Mouse (Mus musculus): ENCODE data around the gene Nav2. TPM values are rescaled to one million over a fixed set of nuclear protein-coding genes. Genes with fewer than 3 reads are reported as not detected.

Gene Nav2
- polyA plus RNA-seq, 1 experiment from 2014 or later: 7.5 TPM

DNA sequence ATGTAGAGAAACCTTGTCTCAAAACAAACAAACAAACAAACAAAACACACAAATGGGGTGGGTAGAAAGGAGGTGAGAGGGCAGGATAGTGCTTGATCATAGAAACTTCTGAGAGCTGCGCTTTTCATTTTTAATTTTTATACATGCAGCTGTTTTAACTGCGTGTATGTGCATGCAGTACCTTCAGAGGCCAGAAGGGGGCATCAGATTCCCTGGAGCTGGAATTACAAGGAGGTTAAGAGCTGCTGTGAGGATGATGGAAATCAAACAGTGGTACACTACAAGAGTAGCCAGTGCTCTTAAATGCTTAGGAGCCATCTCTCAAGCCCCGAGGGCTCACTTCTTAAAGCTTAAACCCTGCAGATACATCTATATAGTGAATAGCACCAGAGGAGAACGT is 584.7 kb downstream of the Nav2 start:
- peaks cover 19% of the 10 kb centered on the region for H3K4me1 ChIP-seq (ENCODE audit: control insufficient read depth, insufficient read depth, low read length)
- ATAC-seq (ENCODE audit: insufficient number of reproducible peaks, low FRiP score, low TSS enrichment, low read depth): no peak
- WGBS: 91% methylated on average over 4 of the region's 4 CpGs
- peak; percentile 64 for DNase-seq (ENCODE audit: low spot score)
- no peak overlapping the region for H3K27ac ChIP-seq (replicated peaks; ENCODE audit: low read depth, low read length)
- H3K4me2 ChIP-seq (ENCODE audit: low read depth, severe bottlenecking): no peak overlapping the region
- no peak overlapping the region for H3K9ac ChIP-seq (ENCODE audit: low read length)
- H3K9me3 ChIP-seq (ENCODE audit: control insufficient read depth, low read length): no peaks in the 10 kb centered on the region
- no peaks in the 10 kb centered on the region for H3K36me3 ChIP-seq (ENCODE audit: control insufficient read depth, insufficient read depth, low read length)
- H3K4me3 ChIP-seq (ENCODE audit: low read depth, low read length): no peak overlapping the region
- H3K27me3 ChIP-seq (ENCODE audit: control insufficient read depth, insufficient read depth, low read length): no peaks in the 10 kb centered on the region

- H3K9me3 ChIP-seq (ENCODE audit: control insufficient read depth, low read length): no peaks in the 10 kb centered on the region
- WGBS: 74% methylated on average over 6 of the region's 6 CpGs
- H3K9ac ChIP-seq (ENCODE audit: low read length): no peak overlapping the region
- H3K4me1 ChIP-seq (ENCODE audit: control insufficient read depth, insufficient read depth, low read length): peaks cover 19% of the 10 kb centered on the region
- ATAC-seq (ENCODE audit: insufficient number of reproducible peaks, low FRiP score, low TSS enrichment, low read depth): no peak
- H3K4me2 ChIP-seq (ENCODE audit: low read depth, severe bottlenecking): no peak overlapping the region
- no peak overlapping the region for H3K4me3 ChIP-seq (ENCODE audit: low read depth, low read length)
- no peaks in the 10 kb centered on the region for H3K27me3 ChIP-seq (ENCODE audit: control insufficient read depth, insufficient read depth, low read length)
- DNase-seq (ENCODE audit: low spot score): no peak
- no peak overlapping the region for H3K27ac ChIP-seq (replicated peaks; ENCODE audit: low read depth, low read length)
- H3K36me3 ChIP-seq (ENCODE audit: control insufficient read depth, insufficient read depth, low read length): no peaks in the 10 kb centered on the region
Measured at GRCm38 (mm10) chr7:49494654-49495053, 586.1 kb downstream of the Nav2 start.

- Histone ChIP-seq H3K9ac (ENCODE audit: low read length) (peak overlapping the region; percentile 32; the same call in 1 of the 2 replicates), H3K27ac (replicated peaks; ENCODE audit: low read depth, low read length) (no peak overlapping the region), H3K27me3 (ENCODE audit: control insufficient read depth, insufficient read depth, low read length) (no peaks in the 10 kb centered on the region), H3K4me1 (ENCODE audit: control insufficient read depth, insufficient read depth, low read length) (peaks cover 16% of the 10 kb centered on the region), H3K4me3 (ENCODE audit: low read depth, low read length) (no peak overlapping the region), H3K36me3 (ENCODE audit: control insufficient read depth, insufficient read depth, low read length) (no peaks in the 10 kb centered on the region), H3K9me3 (ENCODE audit: control insufficient read depth, low read length) (no peaks in the 10 kb centered on the region), H3K4me2 (ENCODE audit: low read depth, severe bottlenecking) (no peak overlapping the region)
- WGBS: 11% methylated on average over 11 of the region's 11 CpGs
- DNase-seq (ENCODE audit: low spot score) (peak; percentile 59), ATAC-seq (ENCODE audit: insufficient number of reproducible peaks, low FRiP score, low TSS enrichment, low read depth) (no peak)
Measured at GRCm38 (mm10) chr7:49496111-49496510, 587.6 kb downstream of the Nav2 start.

DNA sequence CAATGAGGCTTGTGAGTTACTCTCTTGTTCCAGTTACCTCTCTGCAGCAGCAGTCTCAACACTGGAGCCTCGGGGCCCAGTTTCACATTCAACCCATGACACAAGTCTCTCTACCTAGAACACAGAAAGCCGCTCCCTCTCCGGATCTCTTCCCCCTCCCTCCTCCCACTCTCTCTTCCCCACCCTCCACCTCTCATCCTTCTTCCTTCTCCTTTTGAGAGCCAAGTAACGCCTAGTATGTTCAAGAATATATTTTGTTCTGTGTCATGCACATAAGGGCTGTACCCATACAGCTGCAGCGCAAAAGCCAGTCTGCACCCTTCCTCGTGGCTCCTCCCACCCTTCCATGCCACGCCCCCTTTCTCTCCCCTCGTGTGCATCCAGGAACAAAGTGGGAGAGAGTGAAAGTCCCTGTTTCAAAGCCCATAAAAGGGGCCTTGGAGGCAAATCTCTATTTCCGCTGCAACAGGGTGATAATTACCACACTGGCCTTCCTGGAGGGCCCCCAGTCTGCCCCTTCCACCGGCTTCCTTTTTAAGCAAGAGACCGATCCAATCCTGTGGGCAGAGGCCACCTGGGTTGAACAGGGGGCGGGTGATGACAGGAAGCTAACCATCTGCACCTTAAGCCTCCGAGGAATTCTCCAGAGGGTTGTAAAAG is 588.4 kb downstream of the Nav2 start:
- Histone ChIP-seq H3K4me1 (ENCODE audit: control insufficient read depth, insufficient read depth, low read length) (peaks cover 16% of the 10 kb centered on the region), H3K9me3 (ENCODE audit: control insufficient read depth, low read length) (no peaks in the 10 kb centered on the region), H3K27me3 (ENCODE audit: control insufficient read depth, insufficient read depth, low read length) (no peaks in the 10 kb centered on the region), H3K9ac (ENCODE audit: low read length) (no peak overlapping the region), H3K27ac (replicated peaks; ENCODE audit: low read depth, low read length) (peak overlapping the region; percentile 36; the same call in 1 of the 2 replicates), H3K4me3 (ENCODE audit: low read depth, low read length) (no peak overlapping the region; the same call in 1 of the 2 replicates), H3K4me2 (ENCODE audit: low read depth, severe bottlenecking) (peak overlapping the region; percentile 3; the same call in 1 of the 2 replicates), H3K36me3 (ENCODE audit: control insufficient read depth, insufficient read depth, low read length) (no peaks in the 10 kb centered on the region)
- peak; percentile 79 for ATAC-seq (ENCODE audit: insufficient number of reproducible peaks, low FRiP score, low TSS enrichment, low read depth)
- 8% methylated on average over 13 of the region's 13 CpGs for WGBS
- DNase-seq (ENCODE audit: low spot score): peak; percentile 82

DNA sequence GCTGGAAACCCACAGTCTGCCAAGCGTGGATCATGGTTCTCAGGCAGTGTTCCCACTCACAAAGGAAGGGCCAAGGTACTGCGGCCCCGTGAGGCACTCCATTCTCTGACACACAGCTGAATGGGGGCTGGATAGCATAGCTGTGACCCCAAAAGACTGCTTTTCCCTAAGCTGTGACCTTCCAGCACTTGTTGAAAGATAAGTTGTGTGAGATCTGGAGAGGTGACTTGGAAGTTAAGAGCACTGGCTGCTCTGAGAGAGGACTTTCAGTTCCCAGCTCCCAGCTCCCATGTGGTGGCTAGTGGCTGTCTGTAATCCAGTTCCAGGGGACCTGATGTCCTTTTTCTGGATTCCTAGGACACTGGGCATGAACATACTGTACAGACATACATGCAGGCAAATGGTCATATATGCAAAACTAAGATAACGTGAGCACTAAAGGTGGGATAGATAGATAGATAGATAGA is 588.9 kb downstream of the Nav2 start:
- 38% methylated on average over 4 of the region's 4 CpGs for WGBS
- no peaks in the 10 kb centered on the region for H3K27me3 ChIP-seq (ENCODE audit: control insufficient read depth, insufficient read depth, low read length)
- H3K4me2 ChIP-seq (ENCODE audit: low read depth, severe bottlenecking): peak overlapping the region; percentile 3; the same call in 1 of the 2 replicates
- DNase-seq (ENCODE audit: low spot score) (no peak), ATAC-seq (ENCODE audit: insufficient number of reproducible peaks, low FRiP score, low TSS enrichment, low read depth) (no peak)
- no peak overlapping the region for H3K4me3 ChIP-seq (ENCODE audit: low read depth, low read length)
- no peak overlapping the region for H3K27ac ChIP-seq (replicated peaks; ENCODE audit: low read depth, low read length)
- H3K4me1 ChIP-seq (ENCODE audit: control insufficient read depth, insufficient read depth, low read length): peaks cover 16% of the 10 kb centered on the region
- H3K36me3 ChIP-seq (ENCODE audit: control insufficient read depth, insufficient read depth, low read length): no peaks in the 10 kb centered on the region
- no peak overlapping the region for H3K9ac ChIP-seq (ENCODE audit: low read length)
- H3K9me3 ChIP-seq (ENCODE audit: control insufficient read depth, low read length): no peaks in the 10 kb centered on the region

GRCm38 (mm10) chr7:49499598-49499997 is 591.1 kb downstream of the Nav2 start:
- no peak overlapping the region for H3K4me3 ChIP-seq (ENCODE audit: low read depth, low read length)
- H3K9me3 ChIP-seq (ENCODE audit: control insufficient read depth, low read length): no peaks in the 10 kb centered on the region
- DNase-seq (ENCODE audit: low spot score) (no peak), ATAC-seq (ENCODE audit: insufficient number of reproducible peaks, low FRiP score, low TSS enrichment, low read depth) (no peak)
- no peaks in the 10 kb centered on the region for H3K36me3 ChIP-seq (ENCODE audit: control insufficient read depth, insufficient read depth, low read length)
- WGBS: 87% methylated on average over 6 of the region's 6 CpGs
- no peak overlapping the region for H3K27ac ChIP-seq (replicated peaks; ENCODE audit: low read depth, low read length)
- H3K27me3 ChIP-seq (ENCODE audit: control insufficient read depth, insufficient read depth, low read length): no peaks in the 10 kb centered on the region
- H3K4me2 ChIP-seq (ENCODE audit: low read depth, severe bottlenecking): no peak overlapping the region
- H3K4me1 ChIP-seq (ENCODE audit: control insufficient read depth, insufficient read depth, low read length): peaks cover 24% of the 10 kb centered on the region
- H3K9ac ChIP-seq (ENCODE audit: low read length): no peak overlapping the region

DNA sequence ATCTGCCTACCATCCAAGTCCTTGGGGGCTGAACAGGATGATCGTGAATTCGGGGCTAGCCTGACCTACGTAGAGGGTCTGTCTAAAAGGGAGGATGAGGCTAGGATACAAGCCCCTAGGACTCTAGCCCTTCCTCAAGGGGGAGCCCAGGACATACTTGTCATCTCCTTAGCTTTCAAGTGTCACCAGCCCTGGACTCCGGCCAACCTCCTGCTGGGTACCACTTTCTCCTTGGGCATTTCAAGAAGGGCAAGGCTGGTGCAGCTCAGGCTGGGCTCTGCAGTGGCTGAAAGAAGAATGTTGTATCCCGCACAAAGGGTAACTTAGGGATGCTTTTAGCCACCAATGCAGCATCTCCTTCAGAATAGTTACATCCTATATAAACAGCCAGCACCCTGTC is 592.4 kb downstream of the Nav2 start:
- Histone ChIP-seq H3K9me3 (ENCODE audit: control insufficient read depth, low read length) (no peaks in the 10 kb centered on the region), H3K27me3 (ENCODE audit: control insufficient read depth, insufficient read depth, low read length) (no peaks in the 10 kb centered on the region), H3K36me3 (ENCODE audit: control insufficient read depth, insufficient read depth, low read length) (no peaks in the 10 kb centered on the region), H3K4me2 (ENCODE audit: low read depth, severe bottlenecking) (no peak overlapping the region), H3K27ac (replicated peaks; ENCODE audit: low read depth, low read length) (no peak overlapping the region), H3K4me1 (ENCODE audit: control insufficient read depth, insufficient read depth, low read length) (peaks cover 34% of the 10 kb centered on the region), H3K9ac (ENCODE audit: low read length) (no peak overlapping the region), H3K4me3 (ENCODE audit: low read depth, low read length) (no peak overlapping the region)
- WGBS: 90% methylated on average over 5 of the region's 5 CpGs
- DNase-seq (ENCODE audit: low spot score): no peak
- no peak for ATAC-seq (ENCODE audit: insufficient number of reproducible peaks, low FRiP score, low TSS enrichment, low read depth)

DNA sequence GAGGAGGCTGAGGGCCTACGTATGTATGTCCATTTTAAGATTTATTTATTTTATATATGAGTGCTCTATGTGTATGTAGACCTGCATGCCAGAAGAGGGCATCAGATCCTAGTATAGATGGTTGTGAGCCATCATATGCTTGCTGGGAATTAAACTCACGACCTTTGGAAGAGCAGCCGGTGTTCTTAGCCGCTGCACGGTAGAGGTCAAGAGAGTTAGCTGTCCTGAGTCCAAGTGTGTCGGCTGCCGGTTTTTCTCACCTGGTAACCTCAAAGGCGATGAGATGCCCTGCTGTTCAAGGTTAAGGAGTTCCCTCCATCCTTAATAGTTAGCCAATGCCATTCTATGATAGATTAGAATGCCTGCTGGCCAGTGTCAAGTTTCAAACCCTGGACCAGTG is 594.9 kb downstream of the Nav2 start:
- H3K4me1 ChIP-seq (ENCODE audit: control insufficient read depth, insufficient read depth, low read length): peaks cover 20% of the 10 kb centered on the region
- ATAC-seq (ENCODE audit: insufficient number of reproducible peaks, low FRiP score, low TSS enrichment, low read depth) (no peak), DNase-seq (ENCODE audit: low spot score) (no peak)
- H3K27me3 ChIP-seq (ENCODE audit: control insufficient read depth, insufficient read depth, low read length): no peaks in the 10 kb centered on the region
- no peak overlapping the region for H3K4me2 ChIP-seq (ENCODE audit: low read depth, severe bottlenecking)
- H3K27ac ChIP-seq (replicated peaks; ENCODE audit: low read depth, low read length): no peak overlapping the region
- no peak overlapping the region for H3K9ac ChIP-seq (ENCODE audit: low read length)
- no peaks in the 10 kb centered on the region for H3K9me3 ChIP-seq (ENCODE audit: control insufficient read depth, low read length)
- H3K4me3 ChIP-seq (ENCODE audit: low read depth, low read length): no peak overlapping the region
- no peaks in the 10 kb centered on the region for H3K36me3 ChIP-seq (ENCODE audit: control insufficient read depth, insufficient read depth, low read length)
- WGBS: 43% methylated on average over 8 of the region's 8 CpGs

DNA sequence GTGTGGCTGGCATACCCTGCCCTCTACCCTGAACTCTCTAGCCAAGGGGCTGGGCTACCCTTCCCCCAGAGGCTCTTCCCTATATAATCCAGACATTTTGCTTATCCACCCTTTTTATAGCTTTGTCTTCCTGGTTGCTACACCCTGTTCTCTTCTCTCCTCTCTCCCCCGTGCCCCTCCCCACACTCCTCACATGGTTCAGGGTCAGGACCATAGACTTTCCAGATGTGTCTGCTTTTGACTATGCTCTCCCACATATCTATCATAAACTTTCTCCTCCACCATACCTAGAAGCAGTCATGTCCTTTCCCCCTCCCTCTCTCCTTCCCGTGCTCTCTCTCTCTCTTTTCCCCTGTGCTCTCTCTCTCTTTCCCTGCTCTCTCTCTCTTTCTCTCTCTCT is 595.4 kb downstream of the Nav2 start:
- WGBS: 31% methylated on average over 2 of the region's 2 CpGs
- Histone ChIP-seq H3K36me3 (ENCODE audit: control insufficient read depth, insufficient read depth, low read length) (no peaks in the 10 kb centered on the region), H3K27ac (replicated peaks; ENCODE audit: low read depth, low read length) (no peak overlapping the region), H3K9ac (ENCODE audit: low read length) (no peak overlapping the region), H3K9me3 (ENCODE audit: control insufficient read depth, low read length) (no peaks in the 10 kb centered on the region), H3K4me1 (ENCODE audit: control insufficient read depth, insufficient read depth, low read length) (peaks cover 20% of the 10 kb centered on the region), H3K4me3 (ENCODE audit: low read depth, low read length) (no peak overlapping the region), H3K4me2 (ENCODE audit: low read depth, severe bottlenecking) (no peak overlapping the region), H3K27me3 (ENCODE audit: control insufficient read depth, insufficient read depth, low read length) (no peaks in the 10 kb centered on the region)
- no peak for DNase-seq (ENCODE audit: low spot score)
- ATAC-seq (ENCODE audit: insufficient number of reproducible peaks, low FRiP score, low TSS enrichment, low read depth): no peak
